Mouse (Mus musculus) stomach, embryonic 16.5 days (tissue): ENCODE data around the gene Gypa. TPM values are rescaled to one million over a fixed set of nuclear protein-coding genes. Genes with fewer than 3 reads are reported as not detected.

Experiments used
- ATAC-seq: fragments of 200-750 bp; cut with Nextera tagmentation; 2 replicates; pipeline ENCODE4 v1.8.0; 2017; ENCODE audit warnings: moderate number of reproducible peaks, moderate TSS enrichment; ENCODE audit not compliant: insufficient read depth, low FRiP score
- H3K27ac ChIP-seq: fragments of 300-500 bp; sonication (generic); 2 replicates; pipeline ENCODE4 v1.5.1; 2014; ENCODE audit warnings: low read length
- H3K27me3 ChIP-seq: fragments of 300-500 bp; sonication (generic); 2 replicates; pipeline ENCODE4 v1.6.1; 2014; ENCODE audit warnings: low read length, control low read depth, mixed read lengths; ENCODE audit not compliant: control insufficient read depth, insufficient read depth
- H3K36me3 ChIP-seq: fragments of 300-500 bp; sonication (generic); 2 replicates; pipeline ENCODE4 v1.6.1; 2014; ENCODE audit warnings: low read length; ENCODE audit not compliant: control insufficient read depth, insufficient read depth
- H3K4me1 ChIP-seq: fragments of 300-500 bp; sonication (generic); 2 replicates; pipeline ENCODE4 v1.6.1; 2014; ENCODE audit warnings: low read length, control low read depth, mixed read lengths; ENCODE audit not compliant: control insufficient read depth, insufficient read depth
- H3K4me2 ChIP-seq: fragments of 300-500 bp; sonication (generic); 2 replicates; pipeline ENCODE4 v1.6.1; 2014; ENCODE audit warnings: low read depth, low read length, mixed read lengths
- H3K4me3 ChIP-seq: fragments of 300-500 bp; sonication (generic); replicated peaks from 2 replicates; pipeline ENCODE4 v1.5.1; 2014; ENCODE audit warnings: mild to moderate bottlenecking, low read length
- H3K9ac ChIP-seq: fragments of 300-500 bp; sonication (generic); 2 replicates; pipeline ENCODE4 v1.6.1; 2014; ENCODE audit warnings: low read length
- H3K9me3 ChIP-seq: fragments of 300-500 bp; sonication (generic); replicated peaks from 2 replicates; pipeline ENCODE4 v1.6.1; 2016; ENCODE audit warnings: low read length, control low read depth; ENCODE audit not compliant: control insufficient read depth
- WGBS: fragments of 180-500 bp; shearing (Covaris S2); extraction: QIAGEN DNeasy Blood & Tissue Kit; methylation state at CpG from one replicate; pipeline ENCODE4 v1.1.7; 2014; 5-methylcytosine and 5-hydroxymethylcytosine counted together
- polyA plus RNA-seq: library from polyadenylated mRNA; unstranded; fragments of >200 nt; fragmentation: Nextera tagmentation; extraction: Ambion mirVana; gene quantifications from 2 replicates; pipeline ENCODE4 v1.2.1, GENCODE M21; 2015

Gene Gypa
- polyA plus RNA-seq, 1 experiment from 2014 or later = 33.2 TPM

DNA sequence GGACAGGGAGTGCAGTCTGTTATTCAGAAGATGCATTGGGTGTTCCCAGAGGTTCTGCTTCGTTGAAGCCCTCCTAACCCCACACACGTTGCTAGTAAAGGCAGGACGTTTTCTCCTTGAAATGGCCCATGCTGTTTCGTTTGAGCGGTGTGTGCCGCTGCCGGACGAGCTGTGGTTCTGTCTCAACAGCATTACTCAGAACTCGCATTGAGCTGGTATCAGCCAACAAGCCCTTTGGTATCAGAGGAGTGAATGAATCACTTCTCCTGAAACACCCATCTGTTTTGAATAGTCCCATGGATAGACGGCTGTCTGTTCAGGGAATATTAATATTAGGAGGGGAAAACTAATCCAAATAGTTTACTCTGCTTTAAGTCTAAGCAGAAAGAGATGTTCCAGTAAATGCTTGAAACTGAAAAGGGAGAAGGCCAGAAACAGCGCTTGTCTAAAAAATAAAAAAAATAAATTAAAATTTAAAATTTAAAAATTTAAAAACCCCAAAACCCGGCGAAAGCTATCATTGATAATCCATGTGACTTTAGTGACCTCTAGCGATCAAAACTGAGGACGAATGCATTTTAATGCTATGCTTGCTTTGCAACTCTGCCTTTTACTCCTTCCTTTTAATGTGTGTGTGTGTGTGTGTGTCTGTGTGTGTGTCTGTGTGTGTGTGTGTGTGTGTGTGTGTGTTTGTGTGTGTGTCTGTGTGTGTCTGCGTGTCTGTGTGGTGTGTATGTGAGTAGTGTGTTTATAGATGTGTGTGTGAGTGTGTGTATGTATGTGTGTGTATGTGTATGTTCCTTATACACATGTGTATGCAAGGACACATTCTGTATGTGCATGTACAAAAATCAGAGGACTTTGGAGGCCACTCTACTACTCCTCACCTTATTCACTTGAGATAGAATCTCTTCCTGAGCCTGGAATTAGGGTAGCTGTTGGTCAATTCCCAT lies 10.5 kb upstream of the Gypa start:
- Histone ChIP-seq H3K9ac (peak overlapping the region; percentile 39; the same call in 1 of the 2 replicates), H3K27ac (no peak overlapping the region), H3K27me3 (no peaks in the 10 kb centered on the region), H3K9me3 (no peaks in the 10 kb centered on the region), H3K4me3 (peak overlapping the region; percentile 31), H3K36me3 (no peaks in the 10 kb centered on the region), H3K4me1 (peaks cover 3% of the 10 kb centered on the region; the same call in 1 of the 2 replicates), H3K4me2 (peak overlapping the region; percentile 53)
- no peak for ATAC-seq
- 27% methylated on average over 16 of the region's 16 CpGs for WGBS

DNA sequence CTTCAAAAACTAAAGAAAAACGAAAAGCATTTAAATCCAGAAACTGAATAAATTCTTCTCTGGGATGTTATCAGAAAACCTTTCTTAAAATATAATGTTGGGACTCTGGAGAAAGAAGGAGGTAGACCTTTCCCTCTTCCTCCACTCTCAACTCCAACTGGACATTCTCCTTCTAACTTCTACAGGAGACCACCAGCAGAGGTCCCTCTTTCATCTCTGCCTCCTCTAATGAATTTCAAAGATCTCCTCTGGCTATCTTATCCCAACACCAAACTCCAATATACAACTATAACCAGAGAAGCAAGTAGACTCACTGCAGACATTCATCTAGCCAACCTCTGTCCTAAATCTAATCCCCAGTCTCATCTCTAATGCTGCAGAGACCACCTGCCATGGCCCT lies 2.0 kb upstream of the Gypa start:
- 62% methylated on average over 1 of the region's 1 CpGs for WGBS
- H3K36me3 ChIP-seq = no peaks in the 10 kb centered on the region
- H3K4me1 ChIP-seq = peaks cover 9% of the 10 kb centered on the region
- H3K4me3 ChIP-seq = no peak overlapping the region
- no peaks in the 10 kb centered on the region for H3K9me3 ChIP-seq
- H3K4me2 ChIP-seq = no peak overlapping the region
- no peak for ATAC-seq
- no peak overlapping the region for H3K27ac ChIP-seq
- no peaks in the 10 kb centered on the region for H3K27me3 ChIP-seq
- no peak overlapping the region for H3K9ac ChIP-seq

GRCm38 (mm10) chr8:80492987-80493441 lies 567 bp upstream of the Gypa start:
- H3K9ac ChIP-seq = peak overlapping the region; percentile 72
- WGBS = under 1% methylated on average over 16 of the region's 16 CpGs

GRCm38 (mm10) chr8:80494346-80494660 lies 722 bp downstream of the Gypa start:
- no peaks in the 10 kb centered on the region for H3K36me3 ChIP-seq
- 60% methylated on average over 2 of the region's 2 CpGs for WGBS
- peak; percentile 50; the same call in 1 of the 2 replicates for ATAC-seq

More at GRCm38 (mm10) chr8:80492987-80493441, 567 bp upstream of the Gypa start:
- Histone ChIP-seq H3K36me3 (no peaks in the 10 kb centered on the region), H3K4me3 (peak overlapping the region; percentile 58), H3K27ac (peak overlapping the region; percentile 58), H3K27me3 (no peaks in the 10 kb centered on the region), H3K4me2 (peak overlapping the region; percentile 86), H3K4me1 (peaks cover 9% of the 10 kb centered on the region), H3K9me3 (no peaks in the 10 kb centered on the region)
- peak; percentile 50; the same call in 1 of the 2 replicates for ATAC-seq

DNA sequence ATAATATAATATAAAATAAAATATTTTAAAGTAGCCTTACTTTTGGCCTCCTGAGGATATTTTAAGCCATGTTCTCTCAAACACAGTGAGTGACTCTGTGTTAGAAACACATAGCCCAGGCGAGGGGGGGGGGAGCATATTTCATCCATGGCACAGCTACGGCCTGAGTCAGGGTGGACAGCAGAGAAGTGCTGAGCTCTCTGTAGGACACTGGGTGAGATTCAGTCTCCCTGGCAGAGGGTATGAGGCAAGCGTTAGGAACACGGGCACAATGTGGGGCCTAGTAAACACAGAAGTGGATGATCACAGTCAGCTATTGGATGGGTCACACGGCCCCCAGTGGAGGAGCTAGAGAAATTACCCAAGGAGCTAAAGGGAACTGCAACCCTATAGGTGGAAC lies 1.2 kb downstream of the Gypa start:
- no peak for ATAC-seq

More at GRCm38 (mm10) chr8:80494346-80494660, 722 bp downstream of the Gypa start:
- Histone ChIP-seq H3K4me1 (peaks cover 9% of the 10 kb centered on the region), H3K4me3 (no peak overlapping the region), H3K9ac (no peak overlapping the region), H3K4me2 (no peak overlapping the region), H3K27me3 (no peaks in the 10 kb centered on the region), H3K9me3 (no peaks in the 10 kb centered on the region), H3K27ac (peak overlapping the region; percentile 58; the same call in 1 of the 2 replicates)

DNA sequence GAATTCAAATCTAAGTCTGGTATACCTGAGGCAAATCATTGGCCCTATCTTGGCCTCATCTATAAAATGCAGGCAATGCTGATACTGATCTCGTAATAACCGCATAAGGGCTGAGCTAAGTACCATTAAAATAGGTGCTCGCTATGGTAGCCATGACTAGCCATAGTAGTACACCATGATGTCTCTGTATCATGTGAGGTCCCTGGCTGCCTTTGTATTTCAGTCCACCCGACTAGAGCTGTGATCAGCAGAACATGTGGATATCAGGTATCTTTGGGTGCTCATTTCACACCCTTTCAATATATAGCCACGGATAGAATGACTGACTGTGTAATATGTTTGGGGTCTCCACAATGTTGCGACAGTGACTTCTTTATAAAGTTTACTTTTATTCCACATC lies 1.9 kb downstream of the Gypa start:
- no peak overlapping the region for H3K4me3 ChIP-seq
- H3K9ac ChIP-seq = no peak overlapping the region
- WGBS = 85% methylated on average over 6 of the region's 6 CpGs

More for the DNA sequence above, 1.2 kb downstream of the Gypa start:
- H3K9ac ChIP-seq = no peak overlapping the region
- H3K4me3 ChIP-seq = no peak overlapping the region
- WGBS = 80% methylated on average over 5 of the region's 5 CpGs
- H3K27ac ChIP-seq = no peak overlapping the region
- H3K4me2 ChIP-seq = no peak overlapping the region
- no peaks in the 10 kb centered on the region for H3K27me3 ChIP-seq
- H3K36me3 ChIP-seq = no peaks in the 10 kb centered on the region
- H3K9me3 ChIP-seq = no peaks in the 10 kb centered on the region
- H3K4me1 ChIP-seq = peaks cover 9% of the 10 kb centered on the region

DNA sequence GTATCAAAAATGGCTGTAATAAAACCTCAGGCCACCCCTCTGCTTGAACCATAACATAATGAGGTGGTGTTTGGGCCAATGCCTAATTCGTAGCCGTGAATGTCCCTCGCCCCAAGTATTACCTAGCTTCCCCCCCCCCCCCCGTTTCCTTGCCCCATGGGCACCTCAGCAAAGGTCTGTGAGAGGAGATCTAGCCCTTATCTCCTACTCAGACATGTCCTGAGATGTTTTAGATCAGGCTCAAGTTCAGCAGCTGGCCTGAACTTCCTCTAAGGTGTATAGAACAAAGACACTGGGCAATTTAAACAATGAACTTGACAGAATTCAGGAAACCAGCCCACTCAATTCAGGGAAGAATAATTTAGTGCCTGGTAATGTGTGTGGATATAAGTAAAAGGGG lies 3.7 kb downstream of the Gypa start:
- no peak for ATAC-seq
- H3K4me3 ChIP-seq = no peak overlapping the region
- H3K36me3 ChIP-seq = no peaks in the 10 kb centered on the region
- H3K4me2 ChIP-seq = no peak overlapping the region
- no peak overlapping the region for H3K9ac ChIP-seq
- whole genome bisulfite sequencing = 58% methylated on average over 4 of the region's 4 CpGs
- H3K9me3 ChIP-seq = no peaks in the 10 kb centered on the region
- no peak overlapping the region for H3K27ac ChIP-seq
- peaks cover 9% of the 10 kb centered on the region for H3K4me1 ChIP-seq
- no peaks in the 10 kb centered on the region for H3K27me3 ChIP-seq

More for the DNA sequence above, 1.9 kb downstream of the Gypa start:
- peaks cover 9% of the 10 kb centered on the region for H3K4me1 ChIP-seq
- H3K36me3 ChIP-seq = no peaks in the 10 kb centered on the region
- no peaks in the 10 kb centered on the region for H3K27me3 ChIP-seq
- no peaks in the 10 kb centered on the region for H3K9me3 ChIP-seq
- ATAC-seq = no peak
- no peak overlapping the region for H3K4me2 ChIP-seq
- H3K27ac ChIP-seq = no peak overlapping the region

DNA sequence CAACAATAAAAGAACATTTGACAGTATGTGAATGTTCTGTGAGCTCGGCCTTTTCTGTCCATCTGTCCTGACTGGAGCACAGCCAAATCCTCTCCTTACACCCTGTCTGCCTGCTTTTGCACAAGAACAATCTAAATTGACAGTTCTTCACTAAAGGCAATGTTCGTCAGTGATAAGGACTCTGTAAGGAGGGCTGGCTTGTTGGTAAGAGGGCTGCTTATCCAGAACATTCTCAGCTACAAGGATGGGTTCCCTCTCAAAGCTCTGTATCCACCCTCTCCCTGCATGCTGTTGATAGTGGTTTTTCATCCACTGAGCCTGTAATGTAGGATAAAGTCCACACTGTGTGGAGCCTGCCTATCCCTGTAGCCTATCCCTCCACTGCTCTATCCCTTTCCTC lies 6.7 kb downstream of the Gypa start:
- Histone ChIP-seq H3K4me1 (no peaks in the 10 kb centered on the region), H3K9ac (no peak overlapping the region), H3K27ac (no peak overlapping the region), H3K4me3 (no peak overlapping the region), H3K36me3 (no peaks in the 10 kb centered on the region), H3K27me3 (no peaks in the 10 kb centered on the region), H3K9me3 (no peaks in the 10 kb centered on the region), H3K4me2 (no peak overlapping the region)
- peak; percentile 76 for ATAC-seq
- 68% methylated on average over 2 of the region's 2 CpGs for WGBS

- H3K4me1 ChIP-seq = no peaks in the 10 kb centered on the region
- H3K9ac ChIP-seq = no peak overlapping the region
- H3K4me3 ChIP-seq = no peak overlapping the region
- H3K4me2 ChIP-seq = no peak overlapping the region
- no peaks in the 10 kb centered on the region for H3K27me3 ChIP-seq
- no peaks in the 10 kb centered on the region for H3K9me3 ChIP-seq
- no peaks in the 10 kb centered on the region for H3K36me3 ChIP-seq
- 76% methylated on average over 3 of the region's 3 CpGs for WGBS
- H3K27ac ChIP-seq = no peak overlapping the region
- ATAC-seq = no peak
Observed at GRCm38 (mm10) chr8:80500773-80501172, 7.2 kb downstream of the Gypa start.
